Mouse (Mus musculus) lung, embryonic 16.5 days (tissue): ENCODE data around the gene Zdhhc17. TPM values are rescaled to one million over a fixed set of nuclear protein-coding genes. Genes with fewer than 3 reads are reported as not detected.

Experiments used
- ATAC-seq: fragments of 200-750 bp; cut with Nextera tagmentation; 2 replicates; pipeline ENCODE4 v1.8.0; 2017; ENCODE audit warnings: low read depth, mild to moderate bottlenecking, moderate library complexity
- H3K27ac ChIP-seq: fragments of 300-500 bp; sonication (generic); 2 replicates; pipeline ENCODE4 v1.5.1; 2014; ENCODE audit warnings: mild to moderate bottlenecking, control low read depth, low read length
- H3K27me3 ChIP-seq: fragments of 300-500 bp; sonication (generic); 2 replicates; pipeline ENCODE4 v1.6.1; 2014; ENCODE audit warnings: low read depth, low read length, mixed read lengths; ENCODE audit not compliant: control insufficient read depth, insufficient read depth
- H3K36me3 ChIP-seq: fragments of 300-500 bp; sonication (generic); 2 replicates; pipeline ENCODE4 v1.6.1; 2014; ENCODE audit warnings: low read length; ENCODE audit not compliant: control insufficient read depth, insufficient read depth
- H3K4me1 ChIP-seq: fragments of 300-500 bp; sonication (generic); replicated peaks from 2 replicates; pipeline ENCODE4 v1.6.1; 2014; ENCODE audit warnings: low read length, mixed read lengths; ENCODE audit not compliant: control insufficient read depth, insufficient read depth
- H3K4me2 ChIP-seq: fragments of 300-500 bp; sonication (generic); 2 replicates; pipeline ENCODE4 v1.6.1; 2014; ENCODE audit warnings: low read depth, low read length, control low read depth
- H3K4me3 ChIP-seq: fragments of 300-500 bp; sonication (generic); 2 replicates; pipeline ENCODE4 v1.5.1; 2014; ENCODE audit warnings: mild to moderate bottlenecking, low read length, control low read depth
- H3K9ac ChIP-seq: fragments of 300-500 bp; sonication (generic); 2 replicates; pipeline ENCODE4 v1.6.1; 2014; ENCODE audit warnings: low read length, control low read depth
- H3K9me3 ChIP-seq: fragments of 300-500 bp; sonication (generic); 2 replicates; pipeline ENCODE4 v1.6.1; 2016; ENCODE audit warnings: low read length; ENCODE audit not compliant: control insufficient read depth
- WGBS: fragments of 180-500 bp; shearing (Covaris S2); extraction: QIAGEN DNeasy Blood & Tissue Kit; methylation state at CpG from one replicate; pipeline ENCODE4 v1.1.7; 2014; 5-methylcytosine and 5-hydroxymethylcytosine counted together
- polyA plus RNA-seq: library from polyadenylated mRNA; unstranded; fragments of >200 nt; fragmentation: Nextera tagmentation; extraction: Ambion mirVana; gene quantifications from 2 replicates; pipeline ENCODE4 v1.2.1, GENCODE M21; 2015

Gene Zdhhc17
- polyA plus RNA-seq, 1 experiment from 2014 or later: 22.6 TPM

DNA sequence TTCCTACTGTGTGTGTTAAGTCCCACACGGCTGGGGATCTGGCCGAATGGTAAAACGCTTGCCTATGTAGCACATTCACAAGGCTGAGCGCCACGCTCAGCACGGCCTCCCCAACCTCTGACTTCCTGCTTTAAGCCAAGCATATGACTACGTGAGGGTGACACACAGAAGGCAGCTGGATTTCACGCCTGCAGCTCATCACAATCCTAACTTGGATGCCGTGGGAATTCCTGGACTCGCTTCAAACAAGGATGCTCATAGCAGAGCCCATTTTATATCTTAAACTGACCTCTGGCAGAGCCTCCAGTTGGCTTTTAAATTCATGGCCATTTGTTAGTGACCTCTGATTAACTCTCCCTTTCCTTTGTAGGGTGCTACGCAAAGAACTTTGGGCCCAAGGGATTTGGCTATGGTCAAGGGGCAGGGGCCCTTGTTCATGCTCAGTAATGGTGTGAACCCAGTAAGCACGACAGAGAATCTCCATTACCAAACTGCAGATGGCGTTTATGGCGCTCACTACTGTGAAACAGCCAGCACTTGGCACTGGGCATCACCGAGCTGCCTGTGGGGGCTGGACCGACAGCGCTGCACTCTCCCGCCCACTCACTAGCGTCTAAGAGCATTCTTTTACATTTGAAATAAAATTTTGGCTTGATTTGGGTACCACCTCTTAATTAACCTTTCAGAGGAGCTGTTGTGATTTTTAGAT lies 70.9 kb downstream of the Zdhhc17 start:
- no peak overlapping the region for H3K9ac ChIP-seq
- H3K4me3 ChIP-seq: no peak overlapping the region
- no peaks in the 10 kb centered on the region for H3K9me3 ChIP-seq
- ATAC-seq: 0 out of 2 replicates have a peak, but pooled peaks have one; percentile 43
- no peak overlapping the region for H3K27ac ChIP-seq
- 70% methylated on average over 19 of the region's 19 CpGs for WGBS
- H3K27me3 ChIP-seq: no peaks in the 10 kb centered on the region
- H3K4me1 ChIP-seq: peaks cover 14% of the 10 kb centered on the region
- H3K4me2 ChIP-seq: no peak overlapping the region
- H3K36me3 ChIP-seq: peaks cover 4% of the 10 kb centered on the region

- no peak overlapping the region for H3K4me3 ChIP-seq
- H3K4me2 ChIP-seq: no peak overlapping the region
- no peak overlapping the region for H3K9ac ChIP-seq
- no peaks in the 10 kb centered on the region for H3K9me3 ChIP-seq
- H3K27ac ChIP-seq: no peak overlapping the region
- H3K4me1 ChIP-seq: peaks cover 14% of the 10 kb centered on the region
- ATAC-seq: no peak
- H3K27me3 ChIP-seq: no peaks in the 10 kb centered on the region
- peaks cover 4% of the 10 kb centered on the region for H3K36me3 ChIP-seq
- 90% methylated on average over 7 of the region's 7 CpGs for WGBS
Measured at GRCm38 (mm10) chr10:110938361-110938760, 71.6 kb downstream of the Zdhhc17 start.

- Histone ChIP-seq H3K27ac (no peak overlapping the region), H3K4me2 (no peak overlapping the region), H3K9me3 (no peaks in the 10 kb centered on the region), H3K9ac (no peak overlapping the region), H3K36me3 (no peaks in the 10 kb centered on the region; the same call in 1 of the 2 replicates), H3K4me3 (no peak overlapping the region), H3K27me3 (no peaks in the 10 kb centered on the region), H3K4me1 (peaks cover 16% of the 10 kb centered on the region)
- no peak for ATAC-seq
- WGBS: 62% methylated on average over 7 of the region's 7 CpGs
Measured at GRCm38 (mm10) chr10:110935669-110936068, 74.3 kb downstream of the Zdhhc17 start.

DNA sequence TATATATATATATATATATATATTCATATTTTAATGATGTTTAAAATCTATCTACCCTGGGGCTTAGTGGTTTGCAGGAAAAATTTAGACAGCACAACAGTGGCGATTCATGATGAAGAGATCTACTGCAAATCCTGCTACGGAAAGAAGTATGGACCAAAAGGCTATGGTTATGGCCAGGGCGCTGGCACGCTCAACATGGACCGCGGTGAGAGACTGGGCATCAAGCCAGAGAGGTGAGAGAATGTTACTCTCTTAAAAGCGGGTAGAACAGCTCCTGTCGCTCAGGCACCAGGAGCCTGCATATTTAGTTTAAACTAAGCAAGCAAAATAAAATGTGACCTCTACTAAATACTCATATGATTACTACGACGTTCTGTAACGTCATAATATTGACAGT lies 74.9 kb downstream of the Zdhhc17 start:
- no peaks in the 10 kb centered on the region; the same call in 1 of the 2 replicates for H3K36me3 ChIP-seq

DNA sequence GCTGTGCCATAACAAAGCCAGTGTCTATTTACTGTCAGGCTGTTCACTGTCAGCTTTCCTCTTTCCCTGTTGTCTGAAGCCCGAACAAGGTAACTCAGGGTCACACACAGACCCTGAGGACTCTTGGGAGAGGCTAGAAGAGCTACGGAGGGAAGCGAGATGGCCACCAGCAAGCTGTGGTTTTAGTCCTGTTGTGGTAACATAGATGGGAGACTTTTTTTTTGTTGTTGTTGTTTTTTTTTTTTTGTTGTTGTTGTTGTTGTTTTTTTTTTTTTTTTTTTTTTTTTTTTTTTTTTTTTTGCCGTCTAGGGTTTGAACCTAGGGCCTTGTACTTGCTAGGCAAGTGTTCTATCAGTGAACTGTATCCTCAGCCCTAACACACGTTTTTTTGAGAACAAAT lies 76.4 kb downstream of the Zdhhc17 start:
- no peak overlapping the region for H3K4me2 ChIP-seq
- no peak overlapping the region for H3K27ac ChIP-seq
- no peaks in the 10 kb centered on the region for H3K9me3 ChIP-seq
- no peak for ATAC-seq
- H3K27me3 ChIP-seq: no peaks in the 10 kb centered on the region
- H3K36me3 ChIP-seq: no peaks in the 10 kb centered on the region; the same call in 1 of the 2 replicates
- 77% methylated on average over 5 of the region's 5 CpGs for WGBS
- peaks cover 6% of the 10 kb centered on the region for H3K4me1 ChIP-seq
- no peak overlapping the region for H3K9ac ChIP-seq
- no peak overlapping the region for H3K4me3 ChIP-seq

More for the DNA sequence above, 74.9 kb downstream of the Zdhhc17 start:
- Histone ChIP-seq H3K9me3 (no peaks in the 10 kb centered on the region), H3K9ac (no peak overlapping the region), H3K27ac (no peak overlapping the region), H3K4me3 (no peak overlapping the region), H3K4me2 (no peak overlapping the region), H3K27me3 (no peaks in the 10 kb centered on the region), H3K4me1 (peaks cover 11% of the 10 kb centered on the region)
- ATAC-seq: no peak
- 76% methylated on average over 11 of the region's 11 CpGs for WGBS

DNA sequence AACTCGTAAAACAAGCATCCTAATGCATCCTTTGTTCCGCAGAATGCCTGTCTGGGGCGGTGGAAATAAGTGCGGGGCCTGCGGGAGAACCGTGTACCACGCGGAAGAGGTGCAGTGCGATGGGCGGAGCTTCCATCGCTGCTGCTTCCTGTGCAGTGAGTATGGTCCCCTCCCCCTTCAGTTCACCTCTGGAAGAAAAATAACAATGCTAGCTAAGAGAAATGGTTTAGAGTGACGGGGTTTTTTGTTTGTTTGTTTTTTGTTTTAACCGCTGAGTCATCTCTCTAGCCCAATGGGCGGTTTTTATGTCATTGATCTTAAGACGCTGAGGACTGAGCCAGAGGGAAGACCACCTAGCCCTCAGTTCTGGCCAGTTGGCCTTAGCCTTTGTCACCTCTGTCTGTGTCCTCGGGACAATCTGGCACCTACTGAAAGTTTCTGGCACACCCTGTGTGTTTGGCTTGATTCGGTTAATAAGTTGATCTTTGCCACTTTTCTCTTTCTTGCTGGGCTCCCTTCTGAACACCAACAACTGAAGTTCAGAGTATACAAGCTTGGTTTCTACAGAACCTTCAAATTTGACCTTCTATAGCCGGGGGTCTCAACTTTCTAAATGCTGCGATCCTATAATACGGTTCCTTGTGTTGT lies 77.9 kb downstream of the Zdhhc17 start:
- Histone ChIP-seq H3K9ac (no peak overlapping the region), H3K4me2 (no peak overlapping the region; the same call in 1 of the 2 replicates), H3K27me3 (no peaks in the 10 kb centered on the region), H3K4me1 (peaks cover 15% of the 10 kb centered on the region), H3K9me3 (no peaks in the 10 kb centered on the region), H3K4me3 (no peak overlapping the region), H3K36me3 (no peaks in the 10 kb centered on the region), H3K27ac (0 out of 2 replicates have a peak overlapping the region, but pooled peaks have one; percentile 34)
- ATAC-seq: no peak
- WGBS: 69% methylated on average over 20 of the region's 20 CpGs

- peaks cover 20% of the 10 kb centered on the region for H3K4me1 ChIP-seq
- no peak overlapping the region; the same call in 1 of the 2 replicates for H3K4me2 ChIP-seq
- H3K9me3 ChIP-seq: no peaks in the 10 kb centered on the region
- H3K9ac ChIP-seq: 0 out of 2 replicates have a peak overlapping the region, but pooled peaks have one; percentile 28
- no peaks in the 10 kb centered on the region for H3K36me3 ChIP-seq
- WGBS: 70% methylated on average over 13 of the region's 13 CpGs
- peak overlapping the region; percentile 34; the same call in 1 of the 2 replicates for H3K27ac ChIP-seq
- no peaks in the 10 kb centered on the region for H3K27me3 ChIP-seq
- no peak overlapping the region for H3K4me3 ChIP-seq
- ATAC-seq: no peak
Measured at GRCm38 (mm10) chr10:110931161-110931912, 78.6 kb downstream of the Zdhhc17 start.

DNA sequence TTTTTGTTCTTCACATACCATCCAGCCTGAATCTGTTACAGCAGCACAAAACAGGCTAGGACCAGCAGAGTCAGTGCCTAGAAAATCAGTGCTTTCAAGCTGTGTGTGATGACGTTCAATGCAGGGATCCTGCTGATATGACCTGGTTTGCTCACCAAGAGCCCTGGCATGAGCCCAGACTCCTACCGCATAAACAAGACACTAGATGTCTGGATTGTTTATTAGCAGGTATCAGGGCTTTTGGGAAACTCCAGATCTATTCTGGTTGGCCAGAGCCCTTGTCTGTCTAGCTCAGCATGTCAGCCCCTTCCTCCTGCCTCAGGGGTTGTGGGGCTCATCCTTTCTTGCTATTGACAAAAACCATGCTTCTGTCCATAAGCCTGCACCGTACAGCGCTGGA lies 80.2 kb downstream of the Zdhhc17 start:
- WGBS: 64% methylated on average over 4 of the region's 4 CpGs
- no peak for ATAC-seq
- no peaks in the 10 kb centered on the region for H3K9me3 ChIP-seq
- H3K36me3 ChIP-seq: no peaks in the 10 kb centered on the region
- no peak overlapping the region for H3K27ac ChIP-seq
- H3K4me2 ChIP-seq: no peak overlapping the region
- H3K4me1 ChIP-seq: peaks cover 22% of the 10 kb centered on the region
- H3K27me3 ChIP-seq: no peaks in the 10 kb centered on the region
- no peak overlapping the region for H3K9ac ChIP-seq
- H3K4me3 ChIP-seq: no peak overlapping the region

- peak; percentile 79 for ATAC-seq
- peak overlapping the region; percentile 5; the same call in 1 of the 2 replicates for H3K27ac ChIP-seq
- H3K4me2 ChIP-seq: 0 out of 2 replicates have a peak overlapping the region, but pooled peaks have one; percentile 14
- 0 out of 2 replicates have a peak overlapping the region, but pooled peaks have one; percentile 8 for H3K9ac ChIP-seq
- H3K4me3 ChIP-seq: no peak overlapping the region
- H3K9me3 ChIP-seq: no peaks in the 10 kb centered on the region
- peaks cover 22% of the 10 kb centered on the region for H3K4me1 ChIP-seq
- 25% methylated on average over 11 of the region's 11 CpGs for WGBS
- H3K36me3 ChIP-seq: no peaks in the 10 kb centered on the region
- H3K27me3 ChIP-seq: no peaks in the 10 kb centered on the region
Measured at GRCm38 (mm10) chr10:110927491-110927890, 82.4 kb downstream of the Zdhhc17 start.
